Mouse (Mus musculus) left cerebral cortex, adult 2 months (tissue): ENCODE measurements around the gene Fnbp4. TPM values are rescaled to one million over a fixed set of nuclear protein-coding genes. Genes with fewer than 3 reads are reported as not detected.
"Not testable (repeated sequence)": the region's sequence is repeated elsewhere in the genome, so short reads cannot be mapped to it uniquely, and the experiment has no call there.

ENCODE experiments used
- DNase-seq, 2 experiments: peaks; one replicate each; pipeline ENCODE4 v3.0.0; 2021 to 2022; ENCODE audit warnings: low spot score in 2 of 2, mixed read lengths in 1 of 2; ENCODE audit errors: extremely low spot score in 1 of 2
- H3K27ac ChIP-seq: fragments of 200-600 bp; 2 replicates; pipeline ENCODE4 v1.8.1; 2022
- H3K4me3 ChIP-seq: fragments of 200-600 bp; 2 replicates; pipeline ENCODE4 v1.8.1; 2022
- CTCF ChIP-seq: fragments of 200-600 bp; IDR thresholded peaks from 2 replicates; pipeline ENCODE4 v1.8.1; 2022; ENCODE audit warnings: antibody characterized with exemption, mild to moderate bottlenecking, moderate library complexity
- intact Hi-C: fragments of 180-260 bp; cut with DNase I; formaldehyde crosslinking; loops from one replicate; pipeline ENCODE4 v1.15.1; 2025
- total RNA-seq, 2 experiments: library from RNA; stranded (reverse); gene quantifications; 2 replicates each; pipeline ENCODE4 v1.2.3; 2021

The Fnbp4 gene
- total RNA-seq, 2 experiments from 2014 or later = 63.1 to 72.4 TPM

- Histone ChIP-seq H3K27ac (no peak overlapping the region), H3K4me3 (no peak overlapping the region)
- no peak for TF ChIP-seq CTCF
- no peak for DNase-seq
- intact Hi-C loops = no loop called here
These were observed 63.3 kb downstream of the Fnbp4 start for GRCm38 (mm10) chr2:90808241-90809126.

- TF ChIP-seq CTCF = no peak
These were observed 65.6 kb downstream of the Fnbp4 start for GRCm38 (mm10) chr2:90810751-90811150.

GRCm38 (mm10) chr2:90815266-90815665 lies 70.1 kb downstream of the Fnbp4 start:
- H3K4me3 ChIP-seq = no peak overlapping the region
- no peak for DNase-seq
- H3K27ac ChIP-seq = no peak overlapping the region
- TF ChIP-seq CTCF = no peak
- intact Hi-C loops = no loop called here

More at GRCm38 (mm10) chr2:90810751-90811150, 65.6 kb downstream of the Fnbp4 start:
- no peak overlapping the region for H3K4me3 ChIP-seq
- DNase-seq = no peak
- intact Hi-C loops = no loop called here
- H3K27ac ChIP-seq = no peak overlapping the region

GRCm38 (mm10) chr2:90816144-90816543 lies 71.0 kb downstream of the Fnbp4 start:
- DNase-seq = no peak
- TF ChIP-seq CTCF = no peak
- H3K4me3 ChIP-seq = no peak overlapping the region
- intact Hi-C loops = no loop called here
- no peak overlapping the region for H3K27ac ChIP-seq

- no peak for TF ChIP-seq CTCF
- Histone ChIP-seq H3K4me3 (no peak overlapping the region), H3K27ac (no peak overlapping the region)
- intact Hi-C loops = no loop called here
- DNase-seq = no peak
These were observed 73.5 kb downstream of the Fnbp4 start for GRCm38 (mm10) chr2:90818710-90819109.

GRCm38 (mm10) chr2:90820894-90821293 lies 75.7 kb downstream of the Fnbp4 start:
- TF ChIP-seq CTCF = no peak
- H3K4me3 ChIP-seq = no peak overlapping the region
- H3K27ac ChIP-seq = no peak overlapping the region
- DNase-seq = no peak
- intact Hi-C loops = no loop called here

GRCm38 (mm10) chr2:90822978-90823377 lies 77.8 kb downstream of the Fnbp4 start:
- intact Hi-C loops = no loop called here
- no peak for DNase-seq
- no peak overlapping the region for H3K27ac ChIP-seq
- H3K4me3 ChIP-seq = no peak overlapping the region
- no peak for TF ChIP-seq CTCF

- Histone ChIP-seq H3K27ac (no peak overlapping the region), H3K4me3 (no peak overlapping the region)
- intact Hi-C loops = no loop called here
- TF ChIP-seq CTCF = no peak
- peak in 1 of 2 experiments; percentile 26 for DNase-seq
These were observed 78.6 kb downstream of the Fnbp4 start for GRCm38 (mm10) chr2:90823781-90824180.

GRCm38 (mm10) chr2:90824528-90824927 lies 79.4 kb downstream of the Fnbp4 start:
- DNase-seq, intact Hi-C loops, H3K27ac ChIP-seq, H3K4me3 ChIP-seq: not testable (repeated sequence)

GRCm38 (mm10) chr2:90825515-90826172 lies 80.5 kb downstream of the Fnbp4 start:
- no peak for TF ChIP-seq CTCF
- no peak overlapping the region for H3K4me3 ChIP-seq
- no peak overlapping the region for H3K27ac ChIP-seq
- no peak for DNase-seq
- intact Hi-C loops = no loop called here

GRCm38 (mm10) chr2:90828739-90829138 lies 83.6 kb downstream of the Fnbp4 start:
- TF ChIP-seq CTCF = no peak
- Histone ChIP-seq H3K27ac (no peak overlapping the region), H3K4me3 (no peak overlapping the region)
- intact Hi-C loops = no loop called here
- no peak for DNase-seq

Other genes with a start within 250 kb of the Fnbp4 start
- gene Ptprj, start 164.7 kb upstream of the Fnbp4 start, total RNA-seq = 100 to 1,000 TPM; 114 to 117 TPM
- gene Nup160, start 68.2 kb upstream of the Fnbp4 start, total RNA-seq = 10 to 100 TPM; 15.2 to 25.4 TPM
- under 1 TPM; 0.38 to 0.72 TPM for gene Agbl2, start 37.4 kb downstream of the Fnbp4 start, total RNA-seq
- 100 to 1,000 TPM in 1 of 2 experiments, 10 to 100 TPM in 1; 99.8 to 115 TPM for gene Mtch2, start 101.8 kb downstream of the Fnbp4 start, total RNA-seq
- gene C1qtnf4, start 140.5 kb downstream of the Fnbp4 start, total RNA-seq = 100 to 1,000 TPM; 259 to 287 TPM
- 10 to 100 TPM; 36.5 to 41.2 TPM for gene Kbtbd4, start 159.4 kb downstream of the Fnbp4 start, total RNA-seq
- 100 to 1,000 TPM; 217 to 242 TPM for gene Ndufs3, start 159.5 kb downstream of the Fnbp4 start, total RNA-seq
- 100 to 1,000 TPM; 146 to 149 TPM for gene Celf1, start 195.0 kb downstream of the Fnbp4 start, total RNA-seq